Mouse (Mus musculus) C2C12 (cell line): ENCODE results near the gene Ddx21. TPM values are rescaled to one million over a fixed set of nuclear protein-coding genes. Genes with fewer than 3 reads are reported as not detected.

Experiments used
- H3K27me3 ChIP-seq: one replicate; pipeline ENCODE4 v1.6.1; 2011; ENCODE audit not compliant: control insufficient read depth, insufficient read depth, insufficient read length
- H3K36me3 ChIP-seq: one replicate; pipeline ENCODE4 v1.6.1; 2011; ENCODE audit not compliant: control insufficient read depth, insufficient read depth
- H3K4me3 ChIP-seq: one replicate; pipeline ENCODE4 v1.5.1; 2011; ENCODE audit warnings: mild to moderate bottlenecking, control low read depth; ENCODE audit not compliant: poor library complexity, insufficient read depth, severe bottlenecking
- H3K79me2 ChIP-seq: one replicate; pipeline ENCODE4 v1.6.1; 2011; ENCODE audit not compliant: control insufficient read depth, insufficient read depth
- H3K79me3 ChIP-seq: one replicate; pipeline ENCODE4 v1.6.1; 2011; ENCODE audit warnings: low read depth, control low read depth
- H3ac ChIP-seq: one replicate; pipeline ENCODE3; 2011; ENCODE audit warnings: low read depth; ENCODE audit not compliant: control insufficient read depth, insufficient read length
- CEBPB ChIP-seq: IDR thresholded peaks from one replicate; pipeline ENCODE4 v1.6.1; 2011; ENCODE audit warnings: low read depth, mild to moderate bottlenecking, control low read depth, moderate library complexity
- CTCF ChIP-seq: IDR thresholded peaks from one replicate; pipeline ENCODE4 v1.5.1; 2011; ENCODE audit not compliant: control insufficient read depth, insufficient read depth, insufficient read length
- FOSL1 ChIP-seq: IDR thresholded peaks from one replicate; pipeline ENCODE4 v1.8.0; 2011; ENCODE audit warnings: mild to moderate bottlenecking, low read length; ENCODE audit not compliant: poor library complexity, insufficient read depth, severe bottlenecking
- MAX ChIP-seq: IDR thresholded peaks from one replicate; pipeline ENCODE4 v1.6.1; 2011; ENCODE audit warnings: mild to moderate bottlenecking, control low read depth
- MYOD1 ChIP-seq: IDR thresholded peaks from one replicate; pipeline ENCODE4 v1.6.1; 2011; ENCODE audit warnings: low read depth; ENCODE audit not compliant: control insufficient read depth, insufficient read length
- MYOG ChIP-seq: IDR thresholded peaks from one replicate; pipeline ENCODE4 v1.6.1; 2011; ENCODE audit not compliant: control insufficient read depth, insufficient read length; ENCODE audit errors: extremely low read depth
- USF1 ChIP-seq: IDR thresholded peaks from one replicate; pipeline ENCODE4 v1.6.1; 2011; ENCODE audit warnings: low read depth, mild to moderate bottlenecking, control low read depth, moderate library complexity
- long read RNA-seq, 2 experiments: library from polyadenylated mRNA; unstranded; transcript quantifications; one replicate each; pipeline ENCODE4 v2.0.0; 2019 to 2020
- polyA plus RNA-seq: library from polyadenylated mRNA; unstranded; fragments of >200 nt; fragmentation: generic; extraction: Trizol; gene quantifications from one replicate; pipeline ENCODE4 v1.2.1, GENCODE M21; 2012; ENCODE audit warnings: missing spikeins

The Ddx21 gene
- polyA plus RNA-seq, result 55.3 TPM
- long read RNA-seq, experiment 1, full-length matches to known transcripts, result 11 of 34 reads
- long read RNA-seq, experiment 1, partial matches to known transcripts, result 15 of 34 reads
- long read RNA-seq, experiment 1, other reads (novel, unspliced or antisense), result 8 of 34 reads
- long read RNA-seq, experiment 2, full-length matches to known transcripts, result 475 of 546 reads
- long read RNA-seq, experiment 2, partial matches to known transcripts, result 58 of 546 reads
- long read RNA-seq, experiment 2, other reads (novel, unspliced or antisense), result 13 of 546 reads

DNA sequence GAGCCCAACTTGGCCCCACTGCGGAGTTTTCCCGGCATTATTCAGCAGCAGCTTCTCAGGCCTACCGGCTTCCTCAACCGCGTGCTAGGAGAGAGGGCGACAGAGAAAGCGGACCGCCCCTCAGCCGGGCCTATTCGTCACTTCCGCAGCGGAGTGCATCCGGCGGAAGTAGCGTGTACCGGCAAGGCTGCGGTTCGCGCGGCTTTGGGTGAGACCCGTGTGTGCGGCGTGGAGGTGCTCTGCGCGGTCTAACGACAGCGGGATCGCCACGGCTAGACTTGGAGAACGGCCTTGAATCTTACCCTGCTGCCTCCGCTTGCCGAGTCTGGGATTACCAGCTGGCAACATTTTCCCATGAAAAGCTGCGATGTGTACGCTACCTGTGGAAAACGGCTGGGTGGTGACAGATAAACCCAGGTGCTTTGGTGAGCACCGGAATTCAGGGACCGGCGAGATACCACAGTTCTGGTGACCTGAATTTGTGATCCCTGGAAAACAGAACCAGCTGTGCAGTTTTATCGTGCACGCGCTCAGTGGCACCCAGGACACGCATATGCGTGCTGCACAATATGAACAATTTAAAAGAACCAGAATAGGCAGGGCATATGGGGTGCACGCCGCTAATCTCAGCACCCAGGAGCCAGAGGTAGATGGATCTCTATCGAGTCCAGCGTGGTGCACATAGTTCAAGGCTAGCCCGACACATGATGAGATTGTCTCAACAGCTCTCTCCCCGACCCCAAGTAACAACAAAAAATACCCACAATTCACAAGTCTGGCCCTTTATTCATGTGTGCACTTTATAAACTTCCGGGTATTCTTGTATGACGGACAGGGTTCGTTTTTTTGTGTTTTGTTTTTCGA lies at the start of gene Ddx21:
TSS of gene Ddx21 (minus strand) at position 105 of the 864 bp plus-strand sequence.
- H3K4me3 ChIP-seq, result peak within 1 kb of the TSS; percentile 98
- peaks cover 34% of the 10 kb centered on the region for H3K36me3 ChIP-seq
- peaks cover 54% of the 10 kb centered on the region for H3K79me2 ChIP-seq
- peak within 1 kb of the TSS; percentile 98 for H3ac ChIP-seq
- no peaks in the 10 kb centered on the region for H3K27me3 ChIP-seq
- peaks cover 47% of the 10 kb centered on the region for H3K79me3 ChIP-seq
- no peak for TF ChIP-seq CEBPB
- TF ChIP-seq MYOG, result no peak
- TF ChIP-seq USF1, result no peak
- TF ChIP-seq MAX, result peak; percentile 97
- no peak for TF ChIP-seq FOSL1
- TF ChIP-seq CTCF, result no peak
- no peak for TF ChIP-seq MYOD1

DNA sequence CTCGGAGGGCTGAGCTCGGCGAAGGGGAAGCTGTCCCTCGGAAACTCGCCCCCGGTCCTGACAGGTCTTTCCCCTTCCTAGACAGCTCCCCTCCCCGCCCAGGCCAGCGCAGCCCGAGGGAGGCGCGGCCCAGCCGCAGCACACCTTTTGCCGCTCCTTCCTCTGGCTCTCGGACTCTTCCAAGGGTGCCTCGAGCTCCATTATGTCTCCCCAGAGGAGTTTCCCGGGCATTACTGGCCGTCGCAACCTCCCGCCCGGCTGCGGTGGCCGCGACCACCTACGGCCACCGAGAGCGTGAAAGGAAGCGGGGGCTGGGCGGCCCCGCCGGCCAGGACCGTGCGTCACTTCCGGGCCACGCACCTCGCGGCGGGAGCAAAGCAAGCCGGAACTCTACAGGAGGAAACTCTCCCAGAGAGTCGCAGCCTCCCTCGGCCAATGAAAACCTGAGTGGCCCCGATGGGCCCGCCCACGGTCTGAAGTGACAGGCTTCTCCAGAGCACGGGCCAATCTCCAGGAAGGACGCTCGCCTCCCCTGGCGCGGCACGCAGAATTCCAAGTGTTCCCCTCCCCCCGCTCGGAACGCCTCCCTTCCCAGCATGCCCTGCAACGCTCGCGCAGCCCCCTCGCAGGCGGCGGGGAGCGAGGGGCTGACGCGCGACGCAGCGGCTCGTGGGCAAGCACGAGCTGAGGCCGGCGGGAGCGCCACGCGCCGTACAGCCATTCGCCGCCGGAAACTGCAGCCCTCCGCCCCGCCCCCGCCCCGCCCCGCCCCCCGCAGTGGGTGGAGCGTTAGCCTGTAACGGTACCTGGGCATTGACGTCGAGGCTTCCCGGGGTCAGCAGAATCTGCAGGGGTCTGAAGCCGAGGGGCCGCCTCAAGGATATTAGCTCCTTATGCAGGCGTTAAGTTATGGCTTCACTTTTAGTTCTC lies 49.1 kb upstream of the Ddx21 start, which contains the start of gene Ddx50:
TSS of gene Ddx50 (minus strand) at position 338 of the 930 bp plus-strand sequence.
- Histone ChIP-seq H3K27me3 (no peaks in the 10 kb centered on the region), H3K4me3 (peak within 1 kb of the TSS; percentile 84), H3K79me3 (peaks cover 45% of the 10 kb centered on the region), H3ac (peak within 1 kb of the TSS; percentile 92), H3K79me2 (peaks cover 49% of the 10 kb centered on the region), H3K36me3 (peaks cover 22% of the 10 kb centered on the region)
- no peak for TF ChIP-seq USF1
- peak; percentile 95 for TF ChIP-seq MAX

DNA sequence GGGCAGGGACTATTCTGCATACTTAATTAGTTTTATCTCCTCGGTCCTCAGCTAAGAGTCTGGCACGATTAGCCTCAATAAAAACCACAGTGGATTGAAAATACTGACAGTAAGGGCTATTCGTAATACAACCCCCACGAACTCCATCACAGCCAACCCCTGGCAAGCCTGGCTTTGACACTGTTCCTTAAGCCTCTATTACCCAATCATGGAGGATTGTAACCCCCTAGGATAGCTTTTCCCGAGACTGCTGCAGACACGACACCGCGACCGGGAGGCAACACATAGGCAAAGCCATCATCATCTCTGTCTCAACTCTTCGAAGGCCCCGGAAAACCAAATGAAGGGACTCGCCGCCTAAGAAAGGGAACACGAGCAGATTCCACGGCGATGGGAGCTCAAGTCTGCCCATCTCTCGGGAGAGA lies 48.3 kb upstream of the Ddx21 start:
- Histone ChIP-seq H3K79me2 (peaks cover 57% of the 10 kb centered on the region), H3ac (peak overlapping the region; percentile 92), H3K36me3 (peaks cover 29% of the 10 kb centered on the region)

DNA sequence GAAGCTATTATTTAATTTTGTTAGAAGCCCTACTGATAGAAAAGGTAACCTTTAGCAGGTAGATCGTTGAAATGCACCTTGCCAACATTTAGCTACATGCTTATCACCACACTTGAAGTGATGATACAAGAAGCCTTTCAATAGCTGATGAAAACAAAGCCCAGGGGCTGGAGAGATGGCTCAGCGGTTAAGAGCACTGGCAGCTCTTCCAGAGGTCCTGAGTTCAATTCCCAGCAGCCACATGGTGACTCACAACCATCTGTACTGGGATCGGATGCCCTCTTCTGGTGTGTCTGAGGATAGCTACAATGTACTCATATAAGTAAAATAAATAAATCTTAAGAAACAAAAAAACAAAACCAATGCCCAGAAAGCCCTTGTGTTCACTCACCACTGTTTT lies 2.1 kb upstream of the Ddx21 start:
- Histone ChIP-seq H3K36me3 (peaks cover 17% of the 10 kb centered on the region), H3K27me3 (no peaks in the 10 kb centered on the region), H3ac (no peak overlapping the region), H3K4me3 (no peak overlapping the region), H3K79me2 (peaks cover 37% of the 10 kb centered on the region), H3K79me3 (peaks cover 29% of the 10 kb centered on the region)
- TF ChIP-seq FOSL1, result no peak
- TF ChIP-seq MAX, result no peak
- no peak for TF ChIP-seq USF1
- TF ChIP-seq MYOG, result no peak
- TF ChIP-seq MYOD1, result no peak
- TF ChIP-seq CTCF, result no peak
- no peak for TF ChIP-seq CEBPB

More for the DNA sequence above, 48.3 kb upstream of the Ddx21 start:
- no peaks in the 10 kb centered on the region for H3K27me3 ChIP-seq
- H3K79me3 ChIP-seq, result peaks cover 53% of the 10 kb centered on the region
- TF ChIP-seq FOSL1 (no peak), CEBPB (peak; percentile 55)
- H3K4me3 ChIP-seq, result peak overlapping the region; percentile 84

DNA sequence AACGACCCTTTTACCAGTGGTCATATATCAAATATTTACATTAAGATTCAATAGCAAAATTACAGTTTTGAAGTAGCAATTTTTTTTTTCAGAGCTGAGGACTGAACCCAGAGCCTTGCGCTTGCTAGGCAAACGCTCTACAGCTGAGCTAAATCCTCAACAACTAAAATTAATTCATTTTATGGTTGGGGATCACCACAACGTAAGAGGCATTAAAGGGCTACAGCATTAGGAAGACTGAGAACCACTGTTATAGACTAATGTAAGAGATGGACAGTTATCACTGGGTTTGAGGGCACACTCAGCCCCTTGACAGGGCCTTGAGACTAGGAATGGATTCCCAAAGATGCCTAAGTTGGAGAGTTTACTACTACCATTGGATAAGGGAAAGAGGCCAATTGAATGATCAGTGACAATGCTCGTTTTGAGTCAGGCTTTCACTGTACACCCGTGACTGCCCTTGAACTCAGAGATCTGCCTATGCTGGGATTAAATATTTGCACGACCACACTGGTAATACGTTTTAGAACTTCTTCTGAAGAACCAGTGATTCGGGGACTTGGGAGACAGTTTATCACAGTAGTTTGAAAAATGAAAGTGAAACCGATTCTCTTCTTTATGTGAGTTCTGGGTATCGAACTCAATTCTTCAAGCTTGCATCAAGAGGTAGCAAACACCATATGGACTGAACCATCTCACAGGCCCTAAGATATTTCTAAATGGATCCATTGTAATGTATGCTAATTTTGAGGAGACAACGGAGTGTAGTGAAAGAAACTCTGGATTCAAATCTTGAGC lies 1.4 kb upstream of the Ddx21 start:
- no peak for TF ChIP-seq MYOD1
- no peak for TF ChIP-seq MYOG
- no peak for TF ChIP-seq FOSL1
- TF ChIP-seq MAX, result no peak
- TF ChIP-seq CTCF, result no peak
- no peak for TF ChIP-seq CEBPB
- TF ChIP-seq USF1, result no peak
- Histone ChIP-seq H3ac (no peak overlapping the region), H3K79me3 (peaks cover 37% of the 10 kb centered on the region), H3K27me3 (no peaks in the 10 kb centered on the region), H3K4me3 (no peak overlapping the region), H3K36me3 (peaks cover 24% of the 10 kb centered on the region), H3K79me2 (peaks cover 44% of the 10 kb centered on the region)
